Mouse (Mus musculus): ENCODE results near the gene Rasa3. TPM values are rescaled to one million over a fixed set of nuclear protein-coding genes. Genes with fewer than 3 reads are reported as not detected.

Gene Rasa3
- total and polyA plus RNA-seq, 2 experiments from 2014 or later: 13.2 to 29.9 TPM

- DNase-seq (ENCODE audit: low spot score) (no peak), ATAC-seq (ENCODE audit: insufficient read depth, low read depth) (no peak)
- peaks cover 20% of the 10 kb centered on the region for H3K4me1 ChIP-seq (ENCODE audit: control insufficient read depth, insufficient read depth)
- H3K4me2 ChIP-seq (ENCODE audit: low read depth, low read length): no peak overlapping the region
- no peak for TF ChIP-seq CTCF (IDR thresholded peaks at IDR 0.05; ENCODE audit: low read depth)
- TF ChIP-seq EP300 (IDR thresholded peaks at IDR 0.05; ENCODE audit: low read depth): no peak
- no peak overlapping the region for H3K4me3 ChIP-seq (ENCODE audit: low read depth, low read length)
- WGBS: 70% methylated on average over 8 of the region's 8 CpGs
- no peaks in the 10 kb centered on the region; the same call in 1 of the 2 replicates for H3K27me3 ChIP-seq (ENCODE audit: control insufficient read depth, insufficient read depth, low read length)
- H3K9me3 ChIP-seq (replicated peaks; ENCODE audit: control insufficient read depth, low read length): no peaks in the 10 kb centered on the region
- H3K36me3 ChIP-seq (replicated peaks; ENCODE audit: control insufficient read depth, insufficient read depth, low read length): no peaks in the 10 kb centered on the region
- H3K27ac ChIP-seq (ENCODE audit: low read depth): 0 out of 2 replicates have a peak overlapping the region, but pooled peaks have one; percentile 26
- H3K9ac ChIP-seq (replicated peaks; ENCODE audit: low read depth, low read length): no peak overlapping the region
Observed at GRCm38 (mm10) chr8:13697196-13697595, 19.8 kb upstream of the Rasa3 start.

DNA sequence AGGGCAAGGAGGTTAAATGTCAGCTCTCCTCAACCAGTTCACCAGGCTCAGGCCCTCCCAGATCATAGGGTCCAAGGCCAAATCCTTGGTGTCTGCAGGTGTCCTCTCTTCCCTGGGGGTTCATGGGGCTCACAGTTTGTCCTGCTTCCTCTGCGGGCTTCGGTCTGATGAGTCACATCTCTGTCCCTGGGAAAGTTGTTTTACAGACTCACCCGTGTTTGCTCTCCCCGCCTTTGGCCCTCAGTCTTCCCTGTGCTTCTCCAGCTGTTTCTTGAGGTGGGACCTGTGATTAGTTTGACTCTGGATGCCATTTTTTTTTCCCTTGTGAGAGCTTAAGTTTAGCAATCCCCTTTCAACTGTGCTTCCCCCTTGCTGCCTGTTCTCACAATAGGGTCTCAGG is 18.8 kb upstream of the Rasa3 start:
- H3K27me3 ChIP-seq (ENCODE audit: control insufficient read depth, insufficient read depth, low read length): no peaks in the 10 kb centered on the region; the same call in none of the 2 replicates
- H3K27ac ChIP-seq (ENCODE audit: low read depth): no peak overlapping the region
- H3K4me1 ChIP-seq (ENCODE audit: control insufficient read depth, insufficient read depth): peaks cover 18% of the 10 kb centered on the region
- no peak for TF ChIP-seq CTCF (IDR thresholded peaks at IDR 0.05; ENCODE audit: low read depth)
- TF ChIP-seq EP300 (IDR thresholded peaks at IDR 0.05; ENCODE audit: low read depth): no peak
- ATAC-seq (ENCODE audit: insufficient read depth, low read depth) (no peak), DNase-seq (ENCODE audit: low spot score) (no peak)
- H3K9ac ChIP-seq (replicated peaks; ENCODE audit: low read depth, low read length): no peak overlapping the region
- H3K4me2 ChIP-seq (ENCODE audit: low read depth, low read length): no peak overlapping the region
- WGBS: 67% methylated on average over 4 of the region's 4 CpGs
- H3K9me3 ChIP-seq (replicated peaks; ENCODE audit: control insufficient read depth, low read length): no peaks in the 10 kb centered on the region
- no peak overlapping the region for H3K4me3 ChIP-seq (ENCODE audit: low read depth, low read length)
- no peaks in the 10 kb centered on the region for H3K36me3 ChIP-seq (replicated peaks; ENCODE audit: control insufficient read depth, insufficient read depth, low read length)

GRCm38 (mm10) chr8:13695203-13695867 is 17.9 kb upstream of the Rasa3 start:
- Histone ChIP-seq H3K36me3 (replicated peaks; ENCODE audit: control insufficient read depth, insufficient read depth, low read length) (no peaks in the 10 kb centered on the region), H3K4me2 (ENCODE audit: low read depth, low read length) (no peak overlapping the region), H3K27ac (ENCODE audit: low read depth) (no peak overlapping the region), H3K9me3 (replicated peaks; ENCODE audit: control insufficient read depth, low read length) (no peaks in the 10 kb centered on the region), H3K9ac (replicated peaks; ENCODE audit: low read depth, low read length) (no peak overlapping the region), H3K4me1 (ENCODE audit: control insufficient read depth, insufficient read depth) (peaks cover 18% of the 10 kb centered on the region), H3K27me3 (ENCODE audit: control insufficient read depth, insufficient read depth, low read length) (no peaks in the 10 kb centered on the region; the same call in none of the 2 replicates), H3K4me3 (ENCODE audit: low read depth, low read length) (no peak overlapping the region)
- no peak for DNase-seq (ENCODE audit: low spot score)
- WGBS: 85% methylated on average over 10 of the region's 10 CpGs
- TF ChIP-seq CTCF (IDR thresholded peaks at IDR 0.05; ENCODE audit: low read depth) (no peak), EP300 (IDR thresholded peaks at IDR 0.05; ENCODE audit: low read depth) (no peak)
- ATAC-seq (ENCODE audit: insufficient read depth, low read depth): no peak

GRCm38 (mm10) chr8:13694735-13695134 is 17.3 kb upstream of the Rasa3 start:
- H3K27ac ChIP-seq (ENCODE audit: low read depth): no peak overlapping the region
- DNase-seq (ENCODE audit: low spot score): no peak
- WGBS: 64% methylated on average over 12 of the region's 12 CpGs
- TF ChIP-seq CTCF (IDR thresholded peaks at IDR 0.05; ENCODE audit: low read depth): no peak
- no peak for TF ChIP-seq EP300 (IDR thresholded peaks at IDR 0.05; ENCODE audit: low read depth)
- H3K4me3 ChIP-seq (ENCODE audit: low read depth, low read length): no peak overlapping the region
- ATAC-seq (ENCODE audit: insufficient read depth, low read depth): no peak
- H3K9me3 ChIP-seq (replicated peaks; ENCODE audit: control insufficient read depth, low read length): no peaks in the 10 kb centered on the region
- peaks cover 12% of the 10 kb centered on the region for H3K4me1 ChIP-seq (ENCODE audit: control insufficient read depth, insufficient read depth)
- H3K4me2 ChIP-seq (ENCODE audit: low read depth, low read length): no peak overlapping the region
- H3K36me3 ChIP-seq (replicated peaks; ENCODE audit: control insufficient read depth, insufficient read depth, low read length): no peaks in the 10 kb centered on the region
- H3K9ac ChIP-seq (replicated peaks; ENCODE audit: low read depth, low read length): no peak overlapping the region
- no peaks in the 10 kb centered on the region; the same call in none of the 2 replicates for H3K27me3 ChIP-seq (ENCODE audit: control insufficient read depth, insufficient read depth, low read length)

GRCm38 (mm10) chr8:13692302-13693066 is 15.1 kb upstream of the Rasa3 start:
- 0 out of 2 replicates have a peak, but pooled peaks cover 4% of the 10 kb centered on the region for H3K4me1 ChIP-seq (ENCODE audit: control insufficient read depth, insufficient read depth)
- no peak overlapping the region for H3K9ac ChIP-seq (replicated peaks; ENCODE audit: low read depth, low read length)
- ATAC-seq (ENCODE audit: insufficient read depth, low read depth) (no peak), DNase-seq (ENCODE audit: low spot score) (no peak)
- TF ChIP-seq CTCF (IDR thresholded peaks at IDR 0.05; ENCODE audit: low read depth) (no peak), EP300 (IDR thresholded peaks at IDR 0.05; ENCODE audit: low read depth) (no peak)
- H3K4me3 ChIP-seq (ENCODE audit: low read depth, low read length): no peak overlapping the region
- H3K27ac ChIP-seq (ENCODE audit: low read depth): no peak overlapping the region
- no peaks in the 10 kb centered on the region for H3K9me3 ChIP-seq (replicated peaks; ENCODE audit: control insufficient read depth, low read length)
- H3K36me3 ChIP-seq (replicated peaks; ENCODE audit: control insufficient read depth, insufficient read depth, low read length): no peaks in the 10 kb centered on the region
- no peaks in the 10 kb centered on the region; the same call in none of the 2 replicates for H3K27me3 ChIP-seq (ENCODE audit: control insufficient read depth, insufficient read depth, low read length)
- no peak overlapping the region for H3K4me2 ChIP-seq (ENCODE audit: low read depth, low read length)
- 76% methylated on average over 10 of the region's 10 CpGs for WGBS

All from heart, postnatal 0 days (tissue).